Mouse (Mus musculus) mature B cell (primary cell): Measurements from ENCODE around the gene Fbxo6.

Source experiments
- in situ Hi-C: fragments of 300-500 bp; cut with MboI; formaldehyde crosslinking; loops from 2 replicates; pipeline ENCODE4 v1.14.3; 2019

Gene Fbxo6

DNA sequence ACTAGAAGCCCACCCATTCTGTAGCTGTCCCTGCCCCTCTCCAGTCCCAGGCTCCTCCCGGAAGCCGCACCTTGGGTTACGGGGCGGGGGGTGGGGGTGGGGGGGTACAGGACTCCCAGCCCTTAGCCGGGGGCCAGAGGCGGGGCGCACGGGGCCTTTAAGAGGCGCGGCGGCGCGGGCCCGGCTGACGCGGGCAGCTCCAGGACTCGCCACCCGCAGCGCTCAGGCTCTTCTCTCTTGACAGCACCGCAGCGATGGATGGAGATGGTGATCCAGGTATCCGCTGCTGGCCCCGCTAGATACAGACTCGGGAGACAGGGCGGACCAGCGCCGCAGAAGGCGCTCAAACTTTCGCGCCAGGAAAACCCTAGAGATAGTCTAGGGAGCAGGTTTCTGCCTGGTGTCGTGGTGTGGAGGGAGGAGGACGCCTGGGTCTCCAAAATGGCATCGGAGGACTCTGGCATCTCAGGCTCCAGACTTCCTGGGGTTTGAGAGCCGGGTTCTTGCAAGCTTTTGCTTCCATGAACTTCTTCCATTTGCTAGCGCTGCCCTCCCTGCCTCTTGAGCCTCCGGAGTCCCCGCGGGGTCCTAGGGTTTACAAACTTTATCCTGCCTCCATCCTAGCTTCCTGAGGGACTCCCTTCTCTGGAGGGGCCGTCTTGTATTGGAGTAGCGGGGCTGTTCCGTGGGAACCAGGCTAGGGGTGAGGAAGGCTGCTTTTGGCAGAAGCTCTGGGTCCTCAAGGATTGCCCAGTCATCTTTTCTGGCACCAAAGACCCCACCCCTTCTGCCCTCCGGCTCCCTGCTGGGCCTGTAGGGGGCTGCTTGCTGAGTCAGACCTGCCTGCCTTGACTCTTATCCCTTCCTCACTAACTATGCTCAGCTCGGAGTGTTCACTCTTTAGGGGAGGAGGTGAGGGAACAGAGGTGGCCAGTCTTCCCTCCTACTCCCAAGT lies 8.8 kb upstream of the Fbxo6 start, which contains the start of the genes Fbxo44 and Fbxo2:
TSS of gene Fbxo44 (minus strand) at position 47 of the 955 bp plus-strand sequence.
TSS of gene Fbxo2 (plus strand) at position 186 of the 955 bp plus-strand sequence.
- in situ Hi-C loops: loop anchor here (10.0 to 25.0 kb wide), 3 partner anchors 46 to 452 kb away; partner anchors contain the start of genes Masp2, Mtor and Ubiad1

- in situ Hi-C loops: loop anchor here (10.0 to 25.0 kb wide), 3 partner anchors 45 to 453 kb away; partner anchors contain the start of genes Masp2, Mtor and Ubiad1
Observed at GRCm38 (mm10) chr4:148159544-148160435, 7.8 kb upstream of the Fbxo6 start.

- in situ Hi-C loops: loop anchor here (25.0 kb wide), 2 partner anchors 279 to 454 kb away; partner anchors contain the start of genes Masp2, Mtor and Ubiad1
Observed at GRCm38 (mm10) chr4:148158436-148159348, 6.8 kb upstream of the Fbxo6 start.

DNA sequence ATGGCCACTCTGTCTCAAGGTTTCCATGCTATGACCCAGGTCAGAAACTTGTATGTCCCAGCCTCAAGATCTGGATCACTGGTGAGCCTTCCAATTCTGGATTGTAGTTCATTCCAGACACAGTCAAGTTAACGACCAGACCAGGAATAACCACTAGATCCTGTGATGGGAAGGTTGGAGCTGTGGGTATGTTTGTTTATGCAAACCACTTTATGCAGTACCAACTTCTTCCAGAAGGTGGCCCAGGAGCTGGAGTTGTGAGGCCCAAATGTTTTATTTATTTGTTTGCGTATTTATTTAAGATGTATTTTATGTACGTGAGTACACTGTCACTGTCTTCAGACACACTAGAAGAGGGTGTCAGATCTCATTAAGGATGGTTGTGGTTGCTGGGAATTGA lies 3.0 kb upstream of the Fbxo6 start:
- in situ Hi-C loops: loop anchor here (25.0 kb wide), 2 partner anchors 282 to 457 kb away; partner anchors contain the start of genes Masp2, Mtor and Ubiad1

- in situ Hi-C loops: loop anchor here (25.0 kb wide), 2 partner anchors 283 to 458 kb away; partner anchors contain the start of genes Masp2, Mtor and Ubiad1
Observed at GRCm38 (mm10) chr4:148154006-148154405, 2.1 kb upstream of the Fbxo6 start.

GRCm38 (mm10) chr4:148152547-148152946 lies 607 bp upstream of the Fbxo6 start:
- in situ Hi-C loops: loop anchor here (25.0 kb wide), 2 partner anchors 285 to 460 kb away; partner anchors contain the start of genes Masp2, Mtor and Ubiad1

DNA sequence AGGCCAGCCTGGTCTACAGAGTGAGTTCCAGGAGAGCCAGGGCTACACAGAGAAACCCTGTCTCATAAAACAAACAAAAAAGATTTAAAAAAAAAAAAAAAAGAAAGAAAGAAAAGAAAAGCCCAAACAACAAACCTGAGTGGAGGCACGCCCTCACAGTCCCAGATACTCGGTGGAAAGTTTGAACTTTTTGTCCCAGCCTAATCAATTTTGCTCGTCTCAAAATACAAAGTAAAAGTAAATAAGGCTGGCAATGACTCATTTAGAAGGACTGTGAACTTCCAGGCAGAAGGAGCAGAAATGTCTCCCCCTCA lies 1.0 kb downstream of the Fbxo6 start:
- in situ Hi-C loops: loop anchor here (25.0 kb wide), 2 partner anchors 286 to 461 kb away; partner anchors contain the start of genes Masp2, Mtor and Ubiad1

DNA sequence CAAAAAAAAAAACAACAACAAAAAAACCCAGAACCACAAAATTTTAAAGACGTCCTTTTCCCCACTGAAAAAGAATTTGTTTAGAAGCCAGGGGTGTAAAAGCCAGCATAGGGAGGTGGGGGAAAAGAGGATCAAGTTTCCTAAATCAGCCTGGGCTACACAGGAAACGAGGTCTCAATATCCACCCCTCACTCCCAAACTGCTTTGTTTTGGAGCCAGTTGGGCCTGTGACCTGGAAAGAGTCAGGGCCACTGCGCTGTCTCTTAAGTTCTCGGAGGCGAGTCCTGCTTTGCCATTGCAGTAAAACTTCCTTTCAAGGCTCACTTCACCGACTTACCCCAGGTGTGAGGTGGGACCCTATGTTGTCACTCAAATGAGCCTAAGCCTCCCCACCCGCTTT lies 1.7 kb downstream of the Fbxo6 start:
- in situ Hi-C loops: loop anchor here (25.0 kb wide), 2 partner anchors 287 to 462 kb away; partner anchors contain the start of genes Masp2, Mtor and Ubiad1

DNA sequence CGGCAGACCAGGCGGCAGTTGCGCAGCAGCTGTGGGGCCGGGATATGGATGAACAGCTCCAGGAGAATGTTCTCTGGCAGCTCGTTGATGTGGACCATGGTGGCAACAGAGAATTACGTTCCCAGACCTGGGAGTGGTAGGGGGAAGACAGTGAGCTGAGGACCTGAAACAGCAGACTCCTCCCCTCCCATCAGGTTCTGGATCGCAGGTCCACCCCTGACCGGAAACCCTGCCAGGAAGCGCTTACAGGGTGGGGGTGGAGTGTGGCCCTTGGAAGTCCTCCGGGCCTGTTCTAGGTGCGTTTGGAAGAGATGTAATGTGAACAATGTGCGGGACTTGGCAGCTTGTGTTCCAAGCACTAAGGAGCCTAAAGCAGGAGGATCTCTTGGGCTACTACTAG lies 2.4 kb downstream of the Fbxo6 start:
- in situ Hi-C loops: no loop called here

GRCm38 (mm10) chr4:148147714-148148113 lies 4.2 kb downstream of the Fbxo6 start:
- in situ Hi-C loops: no loop called here

DNA sequence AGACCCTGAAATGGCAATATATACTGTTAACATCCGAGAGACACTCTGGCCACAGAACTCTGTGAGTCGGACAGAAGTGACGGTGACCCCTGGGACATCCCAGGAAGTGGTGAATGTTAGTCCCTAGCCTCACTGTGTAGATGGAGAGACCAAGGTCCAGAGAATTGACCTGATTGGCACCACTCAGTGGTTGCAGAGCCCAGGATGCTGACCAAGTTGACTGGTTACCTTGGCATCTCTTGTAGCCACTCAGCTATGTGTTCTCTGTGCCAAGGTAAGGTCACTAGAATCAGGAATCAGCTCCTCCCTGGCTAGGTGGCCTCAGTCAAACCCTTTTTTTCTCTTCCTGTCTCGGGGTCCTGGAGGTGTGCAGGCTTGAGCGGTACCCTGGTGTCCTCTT lies 8.2 kb downstream of the Fbxo6 start:
- in situ Hi-C loops: no loop called here

DNA sequence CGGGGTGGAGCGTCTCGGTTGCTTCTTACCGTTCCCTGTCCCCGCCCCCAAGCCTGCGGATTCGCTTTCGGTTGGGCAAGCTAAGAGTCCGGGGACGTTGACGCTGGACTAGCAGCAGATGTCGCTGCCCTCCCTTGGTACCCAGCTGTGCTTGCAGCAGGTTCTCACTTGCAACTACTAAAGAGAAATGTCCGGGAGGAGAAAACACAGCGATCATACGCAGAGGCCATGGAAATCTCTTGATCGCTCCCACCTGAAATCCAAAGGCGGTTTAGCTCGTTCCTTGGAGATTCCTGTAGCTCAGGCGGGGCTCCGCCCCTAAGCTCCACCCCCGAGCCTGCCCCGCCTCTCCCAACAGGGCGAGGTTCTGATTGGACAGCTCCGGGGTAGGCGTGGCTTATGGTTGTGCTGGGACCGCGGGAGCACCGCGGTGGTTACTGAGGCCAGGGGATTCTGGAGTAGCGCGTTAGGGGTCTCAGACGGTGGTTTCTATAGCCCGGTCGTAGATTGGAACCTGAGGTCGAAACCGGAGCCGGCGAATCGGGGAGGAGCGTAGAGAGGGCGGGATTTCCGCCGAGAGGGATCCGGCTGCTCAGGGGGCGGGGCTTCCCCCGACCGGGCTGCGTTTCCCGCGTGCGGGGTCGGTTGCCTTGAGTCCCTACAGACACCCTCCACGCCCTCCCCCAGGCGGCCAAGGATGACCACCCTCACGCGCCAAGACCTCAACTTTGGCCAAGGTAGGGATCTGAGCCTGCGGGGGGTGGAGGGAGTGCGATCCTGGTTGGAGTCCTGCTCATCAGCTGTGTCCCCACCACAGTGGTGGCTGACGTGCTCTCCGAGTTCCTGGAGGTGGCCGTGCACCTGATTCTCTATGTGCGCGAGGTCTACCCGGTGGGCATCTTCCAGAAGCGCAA lies 11.6 kb downstream of the Fbxo6 start:
- in situ Hi-C loops: no loop called here

GRCm38 (mm10) chr4:148139767-148140097 lies 12.2 kb downstream of the Fbxo6 start:
- in situ Hi-C loops: no loop called here

DNA sequence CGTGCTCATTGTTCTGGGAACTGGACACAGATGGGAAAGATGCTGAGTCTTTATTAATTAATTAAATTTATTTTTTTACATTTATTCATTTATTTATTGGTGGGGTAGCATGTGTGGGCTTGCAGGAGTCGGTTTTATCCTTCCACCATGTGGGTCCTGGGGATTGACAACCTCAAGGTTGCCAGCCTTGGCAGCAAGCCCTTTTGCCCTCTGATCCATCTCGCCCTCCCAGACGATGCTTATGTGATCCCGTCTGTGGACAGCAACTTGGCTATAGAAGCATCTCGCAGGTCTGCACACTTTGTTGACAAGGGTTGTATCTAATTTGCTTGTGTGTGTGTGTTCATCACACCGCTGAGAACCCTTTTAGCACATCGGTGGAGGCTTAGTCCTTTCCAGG lies 14.4 kb downstream of the Fbxo6 start:
- in situ Hi-C loops: no loop called here

GRCm38 (mm10) chr4:148134988-148135387 lies 17.0 kb downstream of the Fbxo6 start:
- in situ Hi-C loops: no loop called here

- in situ Hi-C loops: no loop called here
Observed at GRCm38 (mm10) chr4:148131497-148132081, 20.4 kb downstream of the Fbxo6 start.

GRCm38 (mm10) chr4:148130561-148131413 lies 21.2 kb downstream of the Fbxo6 start, which contains the start of gene Draxin:
TSS of gene Draxin (minus strand) at chr4:148130698.
- in situ Hi-C loops: no loop called here

- in situ Hi-C loops: no loop called here
Observed at GRCm38 (mm10) chr4:148130133-148130532, 21.8 kb downstream of the Fbxo6 start, which contains the start of gene Mad2l2. TSS of gene Mad2l2 (plus strand) at chr4:148130384.
